Mouse (Mus musculus) G1E (cell line): ENCODE measurements around the gene Mastl. TPM values are rescaled to one million over a fixed set of nuclear protein-coding genes. Genes with fewer than 3 reads are reported as not detected.

Experiments
- ATAC-seq: 2 replicates; pipeline ENCODE4 v1.8.0; 2016; ENCODE audit warnings: mild to moderate bottlenecking; ENCODE audit not compliant: insufficient number of reproducible peaks, poor library complexity, low FRiP score, severe bottlenecking; ENCODE audit errors: extremely low read depth
- DNase-seq: peaks from one replicate; pipeline ENCODE4 v3.0.0; 2012; ENCODE audit warnings: low spot score
- H3K27me3 ChIP-seq: 2 replicates; pipeline ENCODE4 v1.6.1; 2012; ENCODE audit warnings: mild to moderate bottlenecking, low read length, inconsistent platforms; ENCODE audit not compliant: insufficient read depth
- H3K36me3 ChIP-seq: replicated peaks from 2 replicates; pipeline ENCODE3; 2012; ENCODE audit warnings: mild to moderate bottlenecking, inconsistent platforms
- H3K4me1 ChIP-seq: 2 replicates; pipeline ENCODE4 v1.6.1; 2012; ENCODE audit warnings: low read depth, low read length, inconsistent platforms, mixed read lengths; ENCODE audit not compliant: insufficient read depth
- H3K4me3 ChIP-seq: 2 replicates; pipeline ENCODE4 v1.5.1; 2012; ENCODE audit warnings: low read depth, mild to moderate bottlenecking, inconsistent platforms, low read length, moderate library complexity, mixed read lengths
- H3K9me3 ChIP-seq: replicated peaks from 2 replicates; pipeline ENCODE4 v1.6.1; 2012; ENCODE audit warnings: inconsistent platforms
- CTCF ChIP-seq: IDR thresholded peaks from 2 replicates; pipeline ENCODE4 v1.5.1; 2012; ENCODE audit warnings: low read depth, low read length, inconsistent platforms, mixed read lengths
- GATA1 ChIP-seq: IDR thresholded peaks from 2 replicates; pipeline ENCODE4 v1.6.1; 2012; ENCODE audit warnings: borderline replicate concordance, low read length, inconsistent platforms, mixed read lengths
- GATA2 ChIP-seq: IDR thresholded peaks from 2 replicates; pipeline ENCODE4 v1.6.1; 2012; ENCODE audit warnings: low read depth, low read length, inconsistent platforms, borderline replicate concordance
- POLR2AphosphoS5 ChIP-seq: IDR thresholded peaks from 2 replicates; pipeline ENCODE4 v1.6.1; 2012; ENCODE audit warnings: low read depth, low read length, inconsistent platforms; ENCODE audit not compliant: insufficient replicate concordance
- TAL1 ChIP-seq: conservative IDR thresholded peaks from 2 replicates; pipeline ENCODE4 v1.6.1; 2012; ENCODE audit warnings: low read depth, low read length, inconsistent platforms, mixed read lengths
- polyA plus RNA-seq: library from polyadenylated mRNA; stranded (reverse); fragments of >175 nt; gene quantifications from 2 replicates; pipeline ENCODE4 v1.2.3, GENCODE M21; 2012
- total RNA-seq, 2 experiments: library from RNA; stranded (forward) in 1 of 2; stranded (reverse) in 1 of 2; fragments of 200-1000 nt in 1 of 2; fragments of >200 nt in 1 of 2; fragmentation: Nextera tagmentation in 1 of 2; gene quantifications; 2 replicates each; pipeline ENCODE4 v1.2.3; 2014 to 2017

The Mastl gene
- total and polyA plus RNA-seq, 3 experiments: 1.8 to 20.7 (median 19.8) TPM

GRCm38 (mm10) chr2:23068894-23069744, 86.7 kb downstream of the Mastl start:
- peak; percentile 64 for ATAC-seq
- no peak for TF ChIP-seq TAL1
- no peak for TF ChIP-seq GATA1
- no peak for TF ChIP-seq POLR2AphosphoS5
- TF ChIP-seq CTCF: no peak
- TF ChIP-seq GATA2: no peak
- DNase-seq: peak; percentile 70

GRCm38 (mm10) chr2:23068370-23068737, 87.5 kb downstream of the Mastl start:
- peaks cover 24% of the 10 kb centered on the region for H3K4me1 ChIP-seq
- H3K36me3 ChIP-seq: peaks cover 10% of the 10 kb centered on the region
- TF ChIP-seq CTCF (no peak), TAL1 (no peak), GATA1 (no peak), POLR2AphosphoS5 (no peak), GATA2 (no peak)
- H3K9me3 ChIP-seq: no peaks in the 10 kb centered on the region
- DNase-seq (peak; percentile 2), ATAC-seq (0 out of 2 replicates have a peak, but pooled peaks have one; percentile 9)
- H3K4me3 ChIP-seq: peak overlapping the region; percentile 86
- H3K27me3 ChIP-seq: no peaks in the 10 kb centered on the region

More at GRCm38 (mm10) chr2:23068894-23069744, 86.7 kb downstream of the Mastl start:
- H3K9me3 ChIP-seq: no peaks in the 10 kb centered on the region
- peaks cover 17% of the 10 kb centered on the region for H3K36me3 ChIP-seq
- peaks cover 24% of the 10 kb centered on the region for H3K4me1 ChIP-seq
- no peaks in the 10 kb centered on the region for H3K27me3 ChIP-seq
- peak overlapping the region; percentile 86 for H3K4me3 ChIP-seq

- ATAC-seq (peak; percentile 92), DNase-seq (peak; percentile 76)
- H3K9me3 ChIP-seq: no peaks in the 10 kb centered on the region
- no peaks in the 10 kb centered on the region for H3K27me3 ChIP-seq
- TF ChIP-seq CTCF (no peak), TAL1 (no peak), POLR2AphosphoS5 (no peak), GATA1 (no peak), GATA2 (no peak)
- peak within 1 kb of the TSS; percentile 86 for H3K4me3 ChIP-seq
- H3K4me1 ChIP-seq: peaks cover 24% of the 10 kb centered on the region
- H3K36me3 ChIP-seq: peaks cover 9% of the 10 kb centered on the region
These were observed 88.1 kb downstream of the Mastl start, which contains the start of gene Acbd5 for GRCm38 (mm10) chr2:23067552-23068369. TSS of gene Acbd5 (plus strand) at chr2:23068167.

Other genes starting within 250 kb of the Mastl start
- 120 and 124 TPM in 2 replicates for gene Abi1, start 115.8 kb downstream of the Mastl start, total RNA-seq (2014; fragmentation: Nextera tagmentation)
- gene Abi1, start 115.8 kb downstream of the Mastl start, total RNA-seq (2017): 138 and 144 TPM in 2 replicates
- gene Abi1, start 115.8 kb downstream of the Mastl start, polyA plus RNA-seq: 41.5 and 51.9 TPM in 2 replicates
- gene Acbd5, start 87.9 kb downstream of the Mastl start, total RNA-seq (2014; fragmentation: Nextera tagmentation): 17.2 and 21.5 TPM in 2 replicates
- gene Acbd5, start 87.9 kb downstream of the Mastl start, total RNA-seq (2017): 17.9 and 25.1 TPM in 2 replicates
- 3.9 and 5.2 TPM in 2 replicates for gene Acbd5, start 87.9 kb downstream of the Mastl start, polyA plus RNA-seq
- 186 and 206 TPM in 2 replicates for gene Yme1l1, start 345 bp upstream of the Mastl start, total RNA-seq (2014; fragmentation: Nextera tagmentation)
- gene Yme1l1, start 345 bp upstream of the Mastl start, total RNA-seq (2017): 150 and 164 TPM in 2 replicates
- gene Yme1l1, start 345 bp upstream of the Mastl start, polyA plus RNA-seq: 3.8 and 5.9 TPM in 2 replicates
- not detected in 2 replicates for gene 4931423N10Rik, start 51.5 kb upstream of the Mastl start, total RNA-seq (2014; fragmentation: Nextera tagmentation)
- gene 4931423N10Rik, start 51.5 kb upstream of the Mastl start, total RNA-seq (2017): 0.16 and 0.29 TPM in 2 replicates
- not detected in 2 replicates for gene 4931423N10Rik, start 51.5 kb upstream of the Mastl start, polyA plus RNA-seq
- not detected in 2 replicates for gene Nxph2, start 165.2 kb upstream of the Mastl start, total RNA-seq (2014; fragmentation: Nextera tagmentation)
- 0.05 TPM in 1 of 2 replicates, not detected in the other for gene Nxph2, start 165.2 kb upstream of the Mastl start, total RNA-seq (2017)
- gene Nxph2, start 165.2 kb upstream of the Mastl start, polyA plus RNA-seq: not detected in 2 replicates